Mouse (Mus musculus) adrenal gland, postnatal 36 days (tissue): Measurements from ENCODE around the gene Gsap. TPM values are rescaled to one million over a fixed set of nuclear protein-coding genes. Genes with fewer than 3 reads are reported as not detected.

Experiments
- DNase-seq, 2 experiments: peaks; one replicate each; pipeline ENCODE4 v3.0.0; 2021; ENCODE audit warnings: mixed read lengths in 1 of 2
- long read RNA-seq, 2 experiments: library from polyadenylated mRNA; stranded (forward); transcript quantifications; one replicate each; pipeline ENCODE4 v2.0.0; 2021; ENCODE audit warnings: borderline sequencing depth in 2 of 2
- total RNA-seq, 2 experiments: library from RNA; stranded (reverse); gene quantifications; 2 replicates each; pipeline ENCODE4 v1.2.3; 2021

Gsap gene
- total RNA-seq = 1 to 10 TPM; 4.4 TPM
- long read RNA-seq, experiment 1, partial matches to known transcripts = 0 of 6 reads
- long read RNA-seq, experiment 1, other reads (novel, unspliced or antisense) = 3 of 6 reads
- long read RNA-seq, experiment 2, partial matches to known transcripts = 0 of 3 reads
- long read RNA-seq, experiment 2, other reads (novel, unspliced or antisense) = 1 of 3 reads

- DNase-seq = peak; percentile 87 to 88
Measured at GRCm38 (mm10) chr5:21185764-21186685, at the start of gene Gsap. Gene Gsap, plus strand, starts transcription at chr5:21186255.

DNA sequence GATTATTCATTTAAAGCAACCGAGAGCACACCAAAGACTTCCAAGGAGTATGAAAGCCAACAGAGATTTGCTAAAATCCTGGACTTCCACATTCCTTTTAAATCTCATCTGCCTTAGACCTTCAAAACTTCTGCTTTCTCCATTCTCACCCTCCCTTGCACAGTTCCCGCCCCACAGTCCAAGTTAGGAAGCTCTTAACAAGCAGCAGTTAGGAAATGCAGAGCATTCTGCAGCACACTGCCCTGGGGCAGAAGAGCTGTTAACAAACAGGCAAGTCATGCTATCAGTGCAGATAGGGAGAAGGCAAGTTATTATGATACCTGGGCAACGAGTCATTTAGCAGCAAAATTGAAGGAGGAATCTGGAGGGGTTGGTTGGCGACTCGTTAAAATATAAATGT lies 49.5 kb upstream of the Gsap start:
- DNase-seq = peak; percentile 25 to 28

DNA sequence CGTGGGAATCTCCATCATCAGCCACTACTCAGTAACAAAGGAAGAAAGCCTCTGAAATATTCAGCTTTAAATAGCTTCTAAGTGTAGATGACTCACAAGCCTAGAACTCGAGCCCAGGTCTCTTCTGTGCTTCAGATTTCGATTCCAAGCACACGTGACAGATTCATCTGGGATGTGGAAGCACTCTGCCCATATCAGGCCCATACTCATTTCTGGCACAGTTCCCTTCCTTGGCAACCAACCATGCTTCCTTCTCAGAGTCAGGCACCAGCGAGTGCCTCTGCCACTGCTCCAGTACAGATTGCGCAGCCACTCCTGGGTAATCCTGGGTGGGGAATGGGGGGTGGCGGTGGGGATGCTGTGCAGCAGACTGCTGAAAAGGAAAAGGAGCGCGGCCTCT lies 46.5 kb upstream of the Gsap start:
- peak; percentile 79 to 81 for DNase-seq

DNA sequence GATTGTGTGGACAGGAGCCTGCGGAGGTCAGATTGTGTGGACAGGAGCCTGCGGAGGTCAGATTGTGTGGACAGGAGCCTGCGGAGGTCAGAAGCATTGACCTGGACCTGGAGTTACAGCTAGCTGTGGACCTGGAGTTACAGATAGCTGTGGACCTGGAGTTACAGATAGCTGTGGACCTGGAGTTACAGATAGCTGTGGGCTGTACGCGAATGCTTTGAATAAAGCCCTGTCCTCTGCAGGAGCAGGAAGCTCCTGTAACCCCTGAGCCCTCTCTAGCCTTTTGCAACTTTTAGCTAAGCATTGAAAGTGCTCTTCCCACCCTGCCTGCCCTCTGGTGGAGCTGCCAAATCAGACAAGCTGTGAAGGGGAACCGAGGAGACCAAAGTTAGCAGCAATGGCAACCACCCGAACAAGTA lies 44.9 kb upstream of the Gsap start:
- peak; percentile 49 to 70 for DNase-seq

- no peak for DNase-seq
Measured at GRCm38 (mm10) chr5:21141626-21142025, 44.4 kb upstream of the Gsap start.

- DNase-seq = no peak
Measured at GRCm38 (mm10) chr5:21143032-21143431, 43.0 kb upstream of the Gsap start.

GRCm38 (mm10) chr5:21144506-21145169 lies 41.4 kb upstream of the Gsap start:
- peak; percentile 83 to 84 for DNase-seq

DNA sequence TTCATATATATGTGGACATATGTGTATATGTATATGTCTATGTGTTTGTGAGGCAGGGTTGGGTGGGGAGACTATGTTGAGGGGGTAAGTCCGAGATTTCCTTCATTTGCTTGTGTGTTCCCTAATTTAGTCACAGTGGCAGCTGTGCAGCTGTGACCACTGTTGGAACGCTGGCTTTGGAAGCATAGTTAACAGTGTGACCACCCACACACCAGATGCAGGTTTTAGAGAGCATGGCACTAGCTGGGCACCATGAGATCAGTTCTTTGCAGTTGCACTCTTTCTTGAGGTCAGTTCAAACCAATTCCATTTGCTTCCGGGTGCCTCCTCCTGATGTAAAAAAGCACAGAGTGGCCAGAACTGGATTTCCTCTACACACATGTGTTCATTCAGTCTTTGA lies 37.7 kb upstream of the Gsap start:
- no peak for DNase-seq

- no peak for DNase-seq
Measured at GRCm38 (mm10) chr5:21153672-21154071, 32.4 kb upstream of the Gsap start.

- DNase-seq = no peak
Measured at GRCm38 (mm10) chr5:21156770-21157169, 29.3 kb upstream of the Gsap start.

- DNase-seq = no peak
Measured at GRCm38 (mm10) chr5:21159536-21159935, 26.5 kb upstream of the Gsap start.

DNA sequence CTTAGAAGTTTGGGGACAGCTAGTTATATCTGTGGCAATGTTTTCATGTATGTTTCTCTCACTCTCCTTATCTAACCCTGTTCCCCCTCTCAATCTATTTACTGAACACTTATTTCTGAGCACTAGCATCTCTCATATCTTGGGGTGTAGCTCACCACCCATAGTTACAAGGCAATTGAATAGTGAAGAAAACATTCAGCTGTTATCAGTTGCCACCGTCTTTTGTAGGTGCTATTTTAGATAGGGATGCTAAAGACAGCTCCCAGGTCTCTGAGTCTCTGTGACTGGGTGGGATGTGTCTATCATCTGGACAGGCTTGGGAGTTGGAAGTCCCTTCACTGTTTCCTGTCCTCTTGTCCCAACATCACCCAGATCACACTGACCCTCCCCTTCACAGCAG lies 25.3 kb upstream of the Gsap start:
- no peak for DNase-seq

GRCm38 (mm10) chr5:21163421-21163820 lies 22.6 kb upstream of the Gsap start:
- DNase-seq = no peak

GRCm38 (mm10) chr5:21168689-21169345 lies 17.2 kb upstream of the Gsap start:
- DNase-seq = peak; percentile 25 to 49

DNA sequence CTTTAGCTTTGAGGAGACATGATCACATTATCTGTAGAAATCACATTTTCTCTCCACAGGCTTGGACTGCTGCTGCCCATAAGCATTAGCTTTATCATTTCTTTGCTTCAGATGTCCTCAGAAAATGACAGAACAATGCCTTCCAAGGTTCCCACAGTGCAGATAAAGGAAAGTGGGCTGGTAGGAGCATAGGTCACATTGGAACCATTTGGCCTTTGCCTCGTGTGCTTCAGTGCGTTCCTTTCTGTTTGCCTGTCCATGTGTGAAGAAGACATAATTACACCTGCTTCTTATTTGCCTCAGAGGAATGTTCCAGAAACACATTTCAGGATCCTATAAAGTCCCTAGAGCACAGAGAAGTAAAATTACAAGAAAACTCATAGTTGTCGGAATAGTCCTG lies 16.7 kb upstream of the Gsap start:
- no peak for DNase-seq

GRCm38 (mm10) chr5:21169877-21170276 lies 16.2 kb upstream of the Gsap start:
- DNase-seq = no peak

DNA sequence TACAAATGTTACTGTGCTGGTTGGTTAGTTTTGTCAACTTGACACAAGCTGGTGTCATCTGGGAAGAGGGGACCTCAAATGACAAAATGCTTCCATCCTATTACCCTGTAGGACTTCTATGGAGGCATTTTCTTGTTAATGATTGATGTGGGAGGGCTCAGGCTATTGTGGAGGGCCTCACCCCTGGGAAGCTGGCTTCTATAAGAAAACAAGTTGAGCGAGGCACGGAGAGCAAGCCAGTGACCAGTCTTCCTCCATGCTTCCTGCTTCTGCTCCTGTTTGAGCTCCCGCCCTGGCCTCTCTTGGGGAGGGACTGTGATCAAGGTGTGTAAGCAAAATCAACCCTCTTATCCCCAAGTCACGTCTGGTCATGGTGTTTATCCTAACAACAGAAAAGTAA lies 15.6 kb upstream of the Gsap start:
- no peak for DNase-seq

GRCm38 (mm10) chr5:21170898-21171297 lies 15.2 kb upstream of the Gsap start:
- no peak for DNase-seq

GRCm38 (mm10) chr5:21171336-21171735 lies 14.7 kb upstream of the Gsap start:
- no peak for DNase-seq

DNA sequence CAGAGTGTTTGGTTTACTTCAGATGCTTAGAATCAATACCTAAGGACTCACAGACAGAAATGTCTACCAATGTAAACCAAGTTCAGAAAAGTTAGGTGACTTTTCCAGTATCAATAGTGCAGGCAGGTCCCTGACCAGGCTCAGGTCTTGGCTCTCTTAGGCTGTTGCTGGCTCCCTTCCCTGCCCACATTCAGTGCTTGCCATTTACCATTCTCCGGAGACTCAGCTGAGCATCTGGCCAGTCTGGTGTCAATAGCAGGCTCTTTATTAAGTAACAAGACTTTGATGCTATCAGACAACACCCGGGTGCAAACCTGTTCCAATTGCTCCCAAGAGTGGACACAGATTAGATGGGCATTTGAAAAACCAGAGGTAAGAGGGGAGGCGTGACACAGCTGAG lies 13.7 kb upstream of the Gsap start:
- peak in 1 of 2 experiments; percentile 31 for DNase-seq

DNA sequence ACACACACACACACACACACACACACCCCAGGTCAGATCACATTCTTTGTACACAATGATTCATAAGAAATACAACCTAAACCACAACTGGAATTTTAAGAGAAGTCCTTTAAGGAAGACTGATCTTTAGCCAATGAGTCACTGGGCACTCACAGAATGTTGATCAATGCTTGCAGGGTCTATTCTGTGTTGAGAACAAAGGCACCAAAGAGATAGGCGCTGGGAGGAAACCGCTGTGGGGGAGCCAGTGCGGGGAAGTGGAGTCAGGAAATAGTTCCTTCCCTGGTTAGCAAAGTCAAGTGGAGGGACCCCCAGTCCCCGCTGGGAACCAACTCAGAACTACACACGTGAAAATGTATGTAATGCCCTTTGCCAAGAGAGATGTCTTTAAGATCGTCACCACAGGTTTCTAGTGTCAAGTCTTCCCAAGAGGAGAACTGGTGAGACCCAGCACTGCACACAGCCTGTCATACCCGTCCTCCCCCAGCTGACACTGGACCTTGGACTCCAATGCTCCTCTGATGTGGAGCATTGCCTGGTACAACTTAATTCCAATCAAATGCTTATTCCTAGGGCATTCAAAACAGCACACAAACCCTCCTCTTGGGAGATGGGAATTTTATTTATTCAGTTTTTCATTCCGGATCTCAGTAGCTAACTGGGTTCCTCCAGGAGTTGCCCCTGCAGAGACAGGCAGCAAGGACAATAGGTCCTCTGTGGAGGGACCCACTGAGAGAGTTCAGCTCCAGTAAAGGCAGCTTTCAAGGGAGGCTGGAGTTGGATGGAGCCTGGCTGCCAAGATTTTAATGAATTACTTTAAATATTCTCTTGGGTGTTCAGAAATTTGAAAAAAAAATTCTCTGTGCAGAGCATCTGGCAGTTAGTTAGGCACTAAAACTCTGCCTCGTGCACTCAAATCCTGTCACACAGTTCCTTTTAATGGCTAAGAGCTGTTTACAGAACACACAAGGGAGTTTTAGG lies 10.6 kb upstream of the Gsap start:
- no peak for DNase-seq
